Mouse (Mus musculus): ENCODE results near the gene Kcnma1.
A peak's percentile ranks its signal among the peaks of the same experiment; 100 is the strongest.

Gene Kcnma1

GRCm38 (mm10) chr14:23848529-23849141 is 165.7 kb downstream of the Kcnma1 start:
- DNase-seq, result no peak

- no peak for DNase-seq
Measured at GRCm38 (mm10) chr14:23846706-23847105, 167.6 kb downstream of the Kcnma1 start.

DNA sequence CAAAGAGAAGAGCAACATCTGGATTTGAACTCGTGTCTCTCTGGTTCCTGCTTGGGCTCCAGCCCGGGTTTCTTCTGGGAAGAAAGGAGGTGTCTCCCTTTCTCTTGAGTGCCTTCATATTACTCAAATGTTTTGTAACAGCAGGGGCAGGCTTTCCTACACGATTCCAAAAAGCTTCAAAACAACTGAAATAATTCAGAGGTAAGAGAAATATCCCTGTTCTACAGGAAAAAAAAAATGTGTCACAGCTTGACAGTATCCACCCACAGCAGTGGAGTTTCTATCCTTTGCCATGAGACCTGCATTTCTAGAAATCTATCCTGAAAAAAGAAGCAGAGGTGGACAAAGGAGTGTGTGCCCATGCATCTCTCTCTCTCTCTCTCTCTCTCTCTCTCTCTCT is 172.3 kb downstream of the Kcnma1 start:
- DNase-seq, result no peak

DNA sequence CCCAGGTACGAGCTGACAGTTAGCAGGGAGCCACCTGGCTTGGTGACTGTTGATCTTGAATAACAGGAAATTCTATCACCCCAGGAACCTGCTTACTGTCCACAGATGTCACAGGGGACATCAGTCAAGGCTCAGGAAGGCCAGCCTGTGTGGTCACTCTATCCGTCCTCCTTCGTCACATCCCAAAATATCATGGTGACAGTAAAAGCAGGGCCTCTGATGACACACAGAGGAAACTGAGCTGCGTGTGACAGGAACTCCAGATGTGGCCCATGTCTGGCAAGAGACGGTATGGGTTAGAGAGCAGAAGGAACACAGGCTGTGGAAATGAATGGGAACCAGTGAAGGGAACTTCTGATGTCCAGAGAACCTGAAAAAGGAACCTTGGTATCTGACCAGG is 174.7 kb downstream of the Kcnma1 start:
- DNase-seq, result no peak

- DNase-seq, result peak; percentile 70 to 89
Measured at GRCm38 (mm10) chr14:23835387-23836111, 178.7 kb downstream of the Kcnma1 start.

GRCm38 (mm10) chr14:23831284-23831683 is 183.0 kb downstream of the Kcnma1 start:
- DNase-seq, result peak; percentile 74 to 82

- DNase-seq, result no peak
Measured at GRCm38 (mm10) chr14:23830316-23830715, 184.0 kb downstream of the Kcnma1 start.

DNA sequence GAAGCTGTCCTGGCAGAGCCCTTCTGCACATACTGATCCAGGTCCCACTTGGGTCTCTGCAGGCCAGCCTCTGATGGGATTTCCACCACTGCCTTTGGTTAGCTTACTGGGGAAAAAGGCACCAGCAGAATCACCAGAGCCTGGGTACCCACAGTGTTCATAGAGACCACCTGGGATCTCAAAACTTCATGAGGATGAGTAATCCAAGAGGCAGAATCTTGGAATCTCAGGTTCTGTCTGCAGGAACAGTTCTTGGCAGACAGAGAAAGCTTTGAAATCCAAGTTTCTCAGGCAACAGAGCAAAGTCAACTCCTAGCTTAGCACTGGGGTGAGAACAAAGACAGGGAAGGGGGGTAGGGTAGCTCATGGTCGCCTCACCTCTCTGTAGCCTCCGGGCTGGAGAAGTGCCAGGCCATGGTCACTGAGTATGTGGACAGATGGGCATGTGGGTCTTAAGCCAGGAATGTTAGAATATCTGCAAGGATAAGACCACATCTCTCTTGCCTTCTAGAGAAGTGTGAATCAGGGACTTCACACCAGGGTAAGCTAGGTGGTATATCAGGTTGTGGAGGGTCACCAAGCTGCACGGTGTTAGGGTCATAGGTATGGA is 185.5 kb downstream of the Kcnma1 start:
- no peak for DNase-seq

GRCm38 (mm10) chr14:23824937-23825336 is 189.4 kb downstream of the Kcnma1 start:
- no peak for DNase-seq

GRCm38 (mm10) chr14:23824267-23824666 is 190.0 kb downstream of the Kcnma1 start:
- DNase-seq, result no peak

DNA sequence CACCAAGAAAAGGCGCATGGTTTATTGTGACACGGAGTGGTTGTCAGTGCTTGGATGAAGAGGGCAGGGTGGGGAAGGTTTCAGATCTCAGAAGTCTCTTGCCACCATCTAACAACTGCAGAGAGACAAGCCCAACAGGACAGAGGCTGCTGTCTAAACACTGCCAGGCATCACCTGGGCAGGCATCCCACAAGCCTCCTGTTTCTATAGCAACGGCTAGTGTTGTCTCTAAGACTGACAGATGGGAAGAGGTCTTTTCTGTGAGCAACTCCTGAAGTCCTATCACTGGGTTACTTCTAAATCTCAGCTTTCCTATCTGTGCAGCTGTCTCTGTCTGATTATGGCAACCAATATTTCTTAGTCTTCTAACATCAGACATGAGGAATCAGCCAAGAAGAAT is 196.7 kb downstream of the Kcnma1 start:
- no peak for DNase-seq

- no peak for DNase-seq
Measured at GRCm38 (mm10) chr14:23810081-23810480, 204.2 kb downstream of the Kcnma1 start.

- no peak for DNase-seq
Measured at GRCm38 (mm10) chr14:23809124-23809523, 205.2 kb downstream of the Kcnma1 start.

DNA sequence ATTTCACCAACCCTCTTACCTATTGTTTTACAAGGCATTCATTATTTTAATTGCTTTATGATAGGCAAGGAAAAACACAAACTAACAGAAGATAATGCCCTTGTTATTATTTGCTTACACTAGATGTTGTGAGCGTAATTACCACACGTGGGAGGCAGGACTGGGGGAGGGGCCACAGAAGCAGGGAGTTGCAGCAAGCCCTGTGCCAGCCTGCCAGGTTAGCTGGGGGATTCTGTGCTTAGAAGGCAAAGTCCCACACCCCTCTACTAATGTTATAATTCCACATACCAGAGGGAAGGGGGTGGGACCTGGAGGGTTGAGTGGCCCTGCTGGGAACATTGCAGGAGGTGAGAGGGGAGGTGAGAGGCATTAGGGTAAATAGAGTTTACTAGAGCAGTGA is 207.9 kb downstream of the Kcnma1 start:
- DNase-seq, result no peak

GRCm38 (mm10) chr14:23796878-23797277 is 217.4 kb downstream of the Kcnma1 start:
- DNase-seq, result no peak

DNA sequence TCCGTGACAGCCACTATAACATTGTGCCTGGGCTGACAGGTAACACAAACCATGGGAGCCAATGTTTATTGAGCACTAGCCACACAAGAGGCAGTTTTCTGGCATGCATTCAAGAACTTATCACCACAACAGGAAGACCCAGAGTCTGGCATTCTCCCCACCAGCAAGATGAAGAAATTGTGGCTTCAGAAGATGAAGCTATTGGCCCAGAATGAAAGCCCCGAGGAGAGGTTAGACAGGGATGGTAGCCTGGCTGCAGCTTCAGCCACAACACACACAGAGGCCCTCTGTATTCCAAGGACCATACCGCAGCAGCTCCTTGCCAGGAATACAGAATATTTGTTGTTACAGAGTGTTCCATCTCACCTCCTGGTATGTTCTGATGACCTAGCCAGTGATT is 221.6 kb downstream of the Kcnma1 start:
- no peak for DNase-seq

- no peak for DNase-seq
Measured at GRCm38 (mm10) chr14:23792076-23792475, 222.2 kb downstream of the Kcnma1 start.

DNA sequence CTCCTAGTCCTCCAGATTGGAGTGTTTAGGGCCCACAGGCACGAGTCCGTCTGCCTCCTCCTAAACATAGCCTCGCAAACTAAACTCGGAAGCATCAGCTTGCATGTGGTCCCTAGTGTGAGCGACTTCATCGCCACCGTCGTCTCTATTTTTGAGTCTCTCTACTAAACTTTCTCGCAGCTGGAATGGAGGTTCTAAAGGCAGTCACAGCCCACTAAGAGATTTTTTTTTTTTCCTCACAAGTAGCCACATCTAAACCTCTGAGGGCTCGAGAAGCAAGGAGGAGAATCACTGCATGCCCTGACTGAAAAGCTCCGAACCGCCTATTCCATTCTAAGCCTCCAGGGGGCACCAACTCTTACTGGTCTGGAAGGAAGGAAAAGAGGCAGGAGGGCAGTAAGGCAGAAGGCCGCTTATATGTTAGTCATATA is 223.0 kb downstream of the Kcnma1 start:
- peak; percentile 38 to 73 for DNase-seq

- DNase-seq, result peak in 1 of 2 experiments; percentile 24
Measured at GRCm38 (mm10) chr14:23786687-23787073, 227.6 kb downstream of the Kcnma1 start.

- DNase-seq, result no peak
Measured at GRCm38 (mm10) chr14:23785921-23786686, 228.2 kb downstream of the Kcnma1 start.

- DNase-seq, result no peak
Measured at GRCm38 (mm10) chr14:23782845-23783609, 231.3 kb downstream of the Kcnma1 start.

DNA sequence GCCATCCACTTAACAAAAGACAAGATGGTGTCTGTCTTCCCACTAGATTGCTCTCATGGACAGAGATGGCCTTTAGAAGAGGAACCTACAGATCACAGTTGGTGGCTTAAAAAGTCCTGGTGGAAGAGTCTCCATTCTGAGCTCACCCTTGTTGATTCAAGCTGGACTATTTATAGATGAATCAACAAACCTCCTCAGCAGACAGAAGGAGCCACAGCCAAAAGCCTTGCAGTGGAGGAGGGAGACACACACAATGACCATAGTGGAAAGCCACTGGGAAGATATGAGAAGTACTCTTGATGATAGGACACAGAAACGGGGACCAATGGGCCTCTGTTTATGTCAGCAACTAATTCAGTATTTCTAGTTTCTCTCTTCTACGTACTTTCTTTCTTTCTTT is 239.7 kb downstream of the Kcnma1 start:
- no peak for DNase-seq

GRCm38 (mm10) chr14:23772685-23773084 is 241.6 kb downstream of the Kcnma1 start:
- DNase-seq, result no peak
